Mouse (Mus musculus) liver, embryonic 14.5 days (tissue): Measurements from ENCODE around the gene Arl5c.

Experiments used
- CTCF ChIP-seq: IDR thresholded peaks from 2 replicates; pipeline ENCODE4 v1.5.1; 2016; ENCODE audit warnings: antibody characterized with exemption, low read depth, control low read depth
- EP300 ChIP-seq: IDR thresholded peaks from 2 replicates; pipeline ENCODE4 v1.6.1; 2016; ENCODE audit warnings: antibody characterized with exemption, low read depth

DNA sequence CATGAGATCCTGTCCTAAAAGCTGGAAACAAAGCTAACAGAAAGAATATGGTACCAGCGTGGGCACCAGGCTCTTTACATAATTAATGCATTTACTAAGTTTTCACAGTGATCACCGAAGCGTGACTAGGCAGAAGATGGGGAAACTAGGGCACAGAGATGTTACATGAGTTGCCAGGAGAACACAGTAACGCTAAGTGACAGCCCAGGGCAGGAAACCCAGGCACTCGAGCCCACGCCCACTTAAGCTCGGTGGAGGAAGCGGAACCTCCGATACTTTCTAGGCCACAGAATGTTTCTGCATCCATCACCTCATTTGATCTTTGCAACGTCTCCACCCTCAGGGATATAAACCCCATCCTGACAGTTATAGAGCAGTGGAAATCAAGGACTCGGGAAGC is 12.1 kb upstream of the Arl5c start:
- no peak for TF ChIP-seq CTCF
- no peak for TF ChIP-seq EP300
